Comparison of ENCODE assay signal across 16 mouse cellular contexts in the genomic region with DNA sequence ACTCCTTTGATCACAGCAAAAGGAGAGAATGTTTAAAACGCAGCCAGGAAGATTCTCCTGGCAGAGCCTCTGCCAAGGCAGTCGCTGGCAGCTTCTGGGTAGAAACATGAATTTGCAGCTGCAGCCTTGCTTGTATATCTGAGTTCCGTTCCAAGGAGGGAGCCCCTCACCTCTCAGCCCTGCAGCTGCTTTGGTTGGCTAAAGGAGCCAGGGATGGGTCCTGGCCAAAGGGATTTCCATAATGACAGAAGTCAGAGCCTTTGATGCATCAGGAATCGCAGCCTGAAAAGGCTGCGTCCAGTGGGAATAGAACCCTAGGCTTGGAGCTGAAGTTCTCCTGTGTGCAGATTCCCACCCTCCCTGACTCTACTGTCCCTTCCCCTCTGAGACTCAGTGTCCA.
"Had no signal": no experiment of that assay in that cellular context is flagged by ENCODE, and none has a peak within 500 bp of the region (broad histone marks: within the 10 kb centered on the region; RNA-seq: fewer than 3 reads in every experiment).

No protein-coding gene starts in this region.

- H3K36me3 ChIP-seq: liver, embryonic 13.5 days; liver, embryonic 15.5 days; lung, embryonic 15.5 days; midbrain, embryonic 15.5 days; neural tube, embryonic 12.5 days; stomach, embryonic 15.5 days had no signal

- H3K4me1 ChIP-seq: liver, embryonic 13.5 days; liver, embryonic 15.5 days; lung, embryonic 15.5 days; midbrain, embryonic 15.5 days; neural tube, embryonic 12.5 days; stomach, embryonic 15.5 days had no signal

- H3K4me2 ChIP-seq: liver, embryonic 11.5 days; liver, embryonic 13.5 days; liver, embryonic 15.5 days; lung, embryonic 15.5 days; midbrain, embryonic 15.5 days; neural tube, embryonic 12.5 days; stomach, embryonic 15.5 days had no signal

- H3K27ac ChIP-seq: liver, embryonic 13.5 days; liver, embryonic 15.5 days; lung, embryonic 15.5 days; macrophage; midbrain, embryonic 15.5 days; neural tube, embryonic 12.5 days; stomach, embryonic 15.5 days; stomach, postnatal 0 days had no signal

- ATAC-seq: liver, postnatal 0 days; lung, postnatal 0 days; midbrain, embryonic 15.5 days had no signal

- DNase-seq: liver, embryonic 13.5 days; liver, postnatal 0 days; right cerebral cortex, postnatal 14 days; thymus, adult 2 months; thymus, postnatal 25 days; thymus, postnatal 4 days had no signal

- H3K9me3 ChIP-seq: liver, embryonic 13.5 days; liver, embryonic 15.5 days; lung, embryonic 15.5 days; megakaryocyte, embryonic 14.5 days; midbrain, embryonic 15.5 days; neural tube, embryonic 12.5 days; stomach, embryonic 15.5 days had no signal

- H3K4me3 ChIP-seq: liver, embryonic 13.5 days; liver, embryonic 15.5 days; lung, embryonic 15.5 days; megakaryocyte, embryonic 14.5 days; midbrain, embryonic 15.5 days; neural tube, embryonic 12.5 days; stomach, embryonic 15.5 days had no signal

- H3K27me3 ChIP-seq: lung, embryonic 15.5 days; neural tube, embryonic 12.5 days; stomach, embryonic 15.5 days had no signal

- H3K9ac ChIP-seq: liver, embryonic 13.5 days; liver, embryonic 15.5 days; liver, postnatal 0 days; lung, embryonic 15.5 days; midbrain, embryonic 15.5 days; neural tube, embryonic 12.5 days; stomach, embryonic 15.5 days had no signal
